Mouse (Mus musculus) urinary bladder, adult 18-20 months (tissue): ENCODE measurements at regions not wholly inside any gene's neighbourhood (a gene's known extent, or its start where the extent isn't known, plus 50 kb on each side); places are given as distances from the start of the nearest gene placed in this dataset.
"Not testable (repeated sequence)": the region's sequence is repeated elsewhere in the genome, so short reads cannot be mapped to it uniquely, and the experiment has no call there.

Experiments used
- DNase-seq, 2 experiments: peaks; one replicate each; pipeline ENCODE4 v3.0.0; 2022; ENCODE audit warnings: low spot score in 2 of 2, mixed read lengths in 2 of 2

DNA sequence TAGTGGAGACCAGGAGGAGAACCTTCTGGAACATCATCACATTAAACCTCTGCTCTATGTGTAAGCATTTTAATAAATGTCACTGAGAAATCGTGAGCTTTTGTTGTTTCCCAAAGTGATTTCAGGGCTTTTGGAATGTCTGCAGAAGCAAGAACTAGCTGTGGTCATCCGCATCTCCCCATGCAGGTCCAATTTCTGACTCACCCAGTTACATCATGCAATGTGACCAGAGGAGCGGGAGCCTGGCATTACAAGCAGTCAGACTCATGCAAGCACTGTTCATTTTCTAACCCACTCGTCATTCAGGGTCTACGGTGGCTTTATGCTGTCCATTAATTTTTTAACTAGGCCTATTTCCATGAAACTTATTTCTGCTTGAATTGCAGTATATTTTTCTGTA lies 151.2 kb upstream of the Supt20 start:
- DNase-seq, result peak in 1 of 2 experiments; percentile 11

DNA sequence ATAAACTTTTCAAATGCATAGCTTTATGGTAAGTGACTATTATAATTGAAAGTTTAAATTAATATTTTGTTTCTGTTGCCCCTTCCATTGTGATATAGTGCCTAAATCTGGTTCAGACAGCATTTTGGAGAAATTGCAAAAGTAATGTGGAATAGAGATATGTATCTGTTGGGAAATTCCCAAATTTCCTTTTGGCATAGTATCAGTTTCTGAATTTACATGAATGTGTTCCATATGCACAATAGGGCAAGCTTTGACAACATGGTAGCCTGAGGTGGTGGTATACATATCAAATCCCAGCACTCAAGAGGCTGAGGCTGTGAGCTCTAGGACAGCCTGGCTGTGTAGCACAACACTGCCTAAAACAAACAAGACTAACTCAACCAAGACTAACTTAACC lies 147.2 kb upstream of the Supt20 start:
- no peak for DNase-seq

DNA sequence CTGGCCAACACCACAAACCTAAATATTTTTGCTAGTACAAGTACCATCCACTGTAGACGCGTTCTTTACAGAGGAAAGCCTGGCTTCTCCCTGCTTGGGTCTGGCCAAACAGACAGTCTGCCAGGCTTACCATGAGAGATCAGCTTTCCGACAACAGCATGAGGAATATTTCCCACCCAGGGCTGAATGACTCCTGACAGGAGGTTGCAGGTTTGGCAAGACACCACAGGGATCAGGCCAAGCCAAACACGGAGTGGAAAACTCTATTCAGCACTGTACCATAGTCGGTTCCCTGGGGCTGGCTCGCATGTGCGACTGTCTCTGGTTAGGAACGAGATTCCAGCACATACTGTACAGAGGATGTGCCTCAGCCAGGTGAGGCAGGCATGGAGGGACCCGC lies 140.7 kb upstream of the Supt20 start:
- DNase-seq, result peak in 1 of 2 experiments; percentile 12

DNA sequence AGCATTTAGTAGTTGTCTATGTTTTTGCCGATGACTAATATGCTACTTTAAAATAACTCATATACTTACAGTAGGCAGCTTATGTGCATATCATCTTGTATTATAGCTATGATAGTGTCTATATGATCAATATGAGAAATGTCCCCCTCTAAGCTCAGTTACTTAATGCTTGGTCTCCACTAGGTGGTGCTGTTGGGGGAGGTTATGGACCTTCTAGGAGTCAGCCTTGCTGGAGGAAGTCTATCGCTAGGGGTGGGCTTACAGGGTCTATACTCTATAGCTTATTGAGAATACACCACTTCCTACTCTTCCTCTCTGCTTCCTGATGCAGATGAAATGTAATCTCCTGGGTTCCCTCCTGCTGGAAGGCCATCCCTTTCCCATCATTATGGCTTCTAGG lies 136.7 kb upstream of the Supt20 start:
- no peak for DNase-seq

DNA sequence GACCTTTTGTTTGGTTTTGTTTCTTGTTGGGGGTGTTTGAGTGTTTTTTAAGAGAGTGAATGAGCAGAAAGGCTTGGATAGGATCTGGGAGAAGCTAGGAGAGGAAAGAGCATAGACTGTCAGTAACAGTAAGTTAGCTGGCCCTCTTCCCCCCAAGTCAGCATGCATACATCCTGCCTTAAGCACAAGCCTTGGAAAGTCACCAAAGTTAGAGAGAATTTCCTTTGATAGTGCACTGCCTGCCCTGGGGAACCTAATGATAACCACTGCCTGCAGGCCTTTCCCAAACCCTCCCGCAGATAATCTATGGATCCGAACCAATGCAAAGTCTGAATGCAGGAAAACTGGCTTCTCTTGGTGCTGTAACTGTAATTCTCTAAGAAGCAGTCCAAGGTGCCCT lies 133.6 kb upstream of the Supt20 start:
- no peak for DNase-seq

DNA sequence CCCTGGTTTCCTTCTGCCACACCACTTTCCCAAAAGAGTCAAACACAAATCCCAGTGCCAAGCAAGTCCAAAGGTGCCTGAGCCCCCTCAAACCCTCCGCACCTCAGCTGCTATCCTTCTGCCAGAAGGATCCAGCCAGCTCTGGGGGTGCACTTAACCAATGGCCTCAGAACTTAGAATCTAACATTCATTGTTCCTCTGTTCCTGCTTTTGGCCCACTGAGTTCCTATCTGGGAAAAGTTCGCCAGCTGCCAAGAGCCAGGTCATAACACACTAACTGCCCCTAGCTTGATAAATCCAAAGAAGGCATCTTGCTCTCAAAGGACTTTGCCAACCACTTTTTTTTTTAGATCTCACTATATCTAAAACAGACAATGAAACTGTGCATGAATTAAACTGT lies 133.1 kb upstream of the Supt20 start:
- no peak for DNase-seq

DNA sequence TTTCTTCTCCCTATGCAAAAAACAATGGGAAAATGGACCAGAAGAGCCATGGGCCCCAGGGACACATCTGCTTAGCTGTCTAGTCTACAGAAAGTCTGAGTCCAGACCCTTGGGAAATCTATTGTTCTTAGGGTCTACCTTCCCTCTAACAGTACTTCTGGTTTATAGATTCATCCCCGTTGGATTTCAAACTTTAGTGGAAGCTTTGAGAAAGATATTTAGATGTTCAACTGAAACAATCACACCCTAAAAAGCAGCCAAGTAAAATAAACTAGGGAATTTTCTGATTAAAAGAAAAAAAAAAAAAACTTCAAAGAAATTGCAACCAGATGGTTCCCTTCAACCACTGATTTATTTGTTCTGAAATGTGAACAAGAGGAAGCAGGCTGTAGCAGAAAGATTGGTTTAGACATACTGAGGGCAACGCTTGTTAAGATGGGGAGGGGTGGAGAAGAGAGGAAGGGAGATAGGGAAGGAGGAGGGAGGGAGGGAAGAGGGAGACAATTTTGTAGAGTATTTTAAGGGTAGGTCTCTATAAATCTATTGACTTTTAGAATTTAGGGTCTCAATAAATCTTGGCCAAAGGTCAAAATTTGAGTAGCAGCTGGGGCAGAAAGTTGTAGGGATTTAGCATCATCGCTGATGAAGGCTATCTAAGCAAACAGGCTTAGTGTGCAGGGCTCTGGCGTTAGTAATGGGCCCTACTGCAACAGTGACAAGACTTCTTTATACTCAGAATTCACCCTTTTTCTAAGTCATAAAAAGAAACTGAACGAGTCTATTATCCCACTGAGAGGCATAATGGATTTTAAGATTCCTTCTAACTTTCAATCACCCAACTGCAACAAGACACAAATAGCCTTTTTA lies 132.3 kb upstream of the Supt20 start:
- no peak for DNase-seq

DNA sequence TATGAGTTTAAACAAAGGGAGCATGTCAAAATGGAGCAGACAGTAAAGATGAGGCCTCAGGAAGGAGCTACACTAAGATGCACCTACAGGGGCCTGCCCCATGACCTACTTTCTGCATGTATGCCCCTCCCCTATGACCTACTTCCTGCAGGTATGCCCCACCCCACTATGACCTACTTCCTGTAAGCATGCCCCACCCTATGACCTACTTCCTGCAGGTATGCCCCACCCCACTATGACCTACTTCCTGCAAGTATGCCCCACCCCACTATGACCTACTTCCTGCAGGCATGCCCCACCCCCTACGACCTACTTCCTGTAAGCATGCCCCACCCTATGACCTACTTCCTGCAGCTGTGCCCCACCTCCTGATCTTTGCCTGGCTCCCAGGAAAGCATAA lies 125.3 kb upstream of the Supt20 start:
- no peak for DNase-seq

DNA sequence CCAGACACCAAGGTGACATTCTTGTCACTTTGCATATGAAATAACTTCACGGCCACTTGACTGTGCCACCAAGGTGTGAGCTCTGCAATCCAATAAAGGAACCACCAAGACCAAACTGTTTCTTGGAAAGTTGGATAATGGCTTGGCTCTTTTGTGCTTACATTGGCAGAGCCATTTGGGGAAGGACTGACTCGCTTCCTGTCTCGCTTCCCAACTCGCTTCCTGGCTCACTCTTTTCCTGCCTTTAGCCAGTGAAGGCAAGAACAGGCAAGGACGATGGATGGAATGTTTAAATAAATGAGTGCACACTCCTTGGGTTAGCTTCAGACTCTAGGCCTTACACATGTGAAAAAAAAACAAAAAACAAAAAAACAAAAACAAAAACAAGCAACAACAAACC lies 124.5 kb upstream of the Supt20 start:
- DNase-seq, result no peak

DNA sequence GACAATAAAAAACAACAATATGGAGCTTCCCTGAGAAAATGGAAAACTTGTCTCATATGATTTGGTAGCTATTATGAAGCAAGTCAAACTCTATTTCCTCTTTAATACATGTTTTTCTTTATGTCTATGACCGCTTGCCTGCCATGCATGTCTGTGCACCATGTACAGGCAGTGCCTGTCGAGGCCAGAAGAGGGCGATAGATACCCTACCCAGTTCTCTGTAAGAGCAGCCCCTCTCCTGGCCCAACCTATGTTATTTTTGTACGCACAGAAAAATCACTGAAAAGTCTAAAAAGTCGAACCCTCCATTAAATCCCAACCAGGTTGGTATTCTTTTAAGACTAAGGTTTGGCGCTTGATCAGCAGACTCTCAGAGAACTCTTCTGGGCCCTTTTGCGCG lies 122.1 kb upstream of the Supt20 start:
- no peak for DNase-seq

DNA sequence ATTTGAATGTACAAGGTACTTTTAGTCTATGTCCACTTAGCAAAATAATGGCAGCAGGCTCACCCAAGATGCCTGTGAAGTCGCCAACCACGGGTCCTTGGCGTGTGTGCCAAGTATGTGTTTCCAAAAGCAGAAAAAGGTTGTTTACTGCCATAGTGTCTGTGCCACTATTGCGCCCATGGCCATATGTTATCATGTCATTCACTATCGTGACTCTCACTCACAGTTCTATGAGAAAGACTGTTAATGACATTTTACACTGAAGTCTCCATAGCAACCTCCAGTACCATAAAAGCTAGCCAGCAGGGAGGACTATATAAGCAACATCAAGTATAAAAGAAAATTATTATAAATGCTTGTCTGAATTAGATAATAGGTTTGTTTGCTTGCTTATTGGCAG lies 114.8 kb upstream of the Supt20 start:
- DNase-seq, result no peak

DNA sequence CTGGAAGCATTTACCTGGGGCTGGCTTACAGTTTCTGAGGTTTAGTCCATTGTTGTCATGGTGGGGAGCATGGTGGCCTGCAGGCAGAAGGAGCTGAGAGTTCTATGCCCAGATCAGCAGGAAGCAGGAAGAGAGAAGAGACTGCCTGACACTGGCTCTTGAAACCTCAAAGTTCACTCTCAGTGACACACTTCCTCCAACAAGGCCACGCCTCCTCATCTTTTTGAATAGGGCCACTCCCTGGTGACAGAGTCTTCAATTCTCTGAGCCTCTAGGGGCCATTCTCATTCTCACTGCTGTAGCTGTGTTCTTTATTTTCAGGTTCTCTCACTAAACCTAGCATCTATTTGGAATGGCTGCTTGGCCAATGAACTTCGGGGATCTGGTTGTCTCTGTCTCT lies 113.2 kb upstream of the Supt20 start:
- DNase-seq, result no peak

DNA sequence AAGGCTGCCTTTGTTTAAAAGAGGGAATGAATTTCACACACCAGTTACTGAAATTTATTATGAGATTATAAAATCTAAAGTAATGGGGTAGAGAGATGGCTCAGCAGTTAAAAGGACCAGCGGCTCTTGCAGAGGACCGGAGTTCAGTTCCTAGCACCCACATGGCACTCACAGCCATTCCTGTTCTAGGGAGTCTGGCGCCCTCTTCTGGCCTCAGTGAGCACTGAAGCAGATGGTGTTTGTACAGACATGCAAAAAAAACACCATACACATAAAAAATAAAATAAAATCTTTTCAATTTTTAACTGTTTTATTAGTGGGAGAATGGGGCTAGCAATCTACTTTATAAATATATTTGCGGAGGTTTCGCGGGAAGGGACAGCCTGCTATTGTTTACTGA lies 112.3 kb upstream of the Supt20 start:
- DNase-seq, result no peak

DNA sequence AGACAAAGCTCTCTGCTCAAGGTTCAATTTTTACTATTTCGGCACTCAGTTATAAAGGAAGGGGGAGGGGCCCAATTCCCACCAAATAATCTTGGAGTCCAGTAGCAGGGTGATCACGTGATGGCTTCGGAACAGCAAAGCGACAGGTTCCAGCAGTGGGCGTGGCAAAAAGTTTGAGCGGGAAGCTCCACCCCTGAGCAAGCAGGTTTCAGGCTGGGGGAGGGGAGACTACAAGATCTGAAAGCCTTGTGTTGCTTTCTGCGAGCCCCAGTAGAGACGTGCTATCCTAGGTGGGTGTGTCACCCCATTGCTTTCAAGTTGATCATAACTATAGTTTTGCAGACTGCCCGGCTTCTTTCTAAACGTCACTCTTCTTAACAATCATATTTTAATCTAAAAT lies 106.8 kb upstream of the Supt20 start:
- not testable (repeated sequence) for DNase-seq

DNA sequence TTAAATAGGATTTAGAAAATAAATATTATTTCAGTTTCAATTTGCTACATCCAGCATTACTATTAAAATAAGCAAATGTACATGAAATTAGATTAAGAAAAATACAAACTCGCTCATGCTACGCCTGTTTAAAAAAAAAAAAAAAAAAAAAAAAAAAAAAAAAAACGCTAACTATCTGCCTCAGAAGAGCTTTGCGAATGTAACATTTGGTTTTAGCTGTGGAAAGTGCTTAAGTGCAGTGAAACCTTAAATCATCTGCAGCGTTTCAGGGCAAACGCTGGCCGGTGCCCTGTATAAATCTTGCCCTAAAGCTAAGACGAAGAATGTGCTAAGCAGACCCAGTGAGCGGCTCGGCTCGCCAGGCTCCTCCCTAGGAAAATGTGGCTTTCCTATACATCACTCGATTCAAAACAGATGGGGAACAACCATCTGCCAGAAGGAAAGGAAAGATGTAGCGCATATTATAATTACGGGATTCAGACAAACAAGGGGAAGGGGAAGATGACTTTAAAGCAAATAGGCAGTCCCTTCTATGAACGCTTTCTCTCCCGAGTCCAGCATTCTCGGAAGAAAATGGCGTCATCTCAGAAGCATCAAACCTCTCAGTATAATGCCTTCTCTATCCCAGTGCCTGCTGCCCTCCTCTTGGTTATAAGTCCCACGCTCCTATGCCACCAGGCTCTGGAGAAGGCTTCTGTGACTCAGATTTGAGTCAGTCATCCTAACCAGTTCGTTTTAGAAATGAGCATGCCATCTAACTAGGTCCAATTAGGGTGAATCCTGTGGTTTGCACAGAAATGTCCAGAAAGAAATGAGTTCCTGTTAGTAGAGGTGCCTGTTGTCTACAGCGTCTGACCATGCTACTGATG lies 105.2 kb upstream of the Supt20 start:
- DNase-seq, result no peak

DNA sequence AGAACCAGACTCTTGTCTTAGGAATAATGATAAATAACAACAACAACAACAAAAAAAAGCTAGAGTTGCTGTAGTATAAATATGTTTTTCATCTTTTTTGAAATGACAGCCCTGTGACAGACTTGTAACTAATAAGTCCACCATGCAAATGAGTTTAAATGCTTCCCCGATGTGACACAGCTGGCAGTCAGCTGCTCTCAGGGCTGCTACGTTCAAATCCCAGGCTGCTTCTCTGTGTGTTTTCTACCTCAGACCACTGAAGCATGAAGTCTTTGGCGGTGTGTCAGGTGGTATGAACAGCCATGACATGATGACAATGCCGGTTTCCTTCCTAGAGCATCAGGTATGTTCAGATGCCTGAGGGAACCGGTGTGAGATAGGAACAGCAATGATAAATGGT lies 104.4 kb upstream of the Supt20 start:
- DNase-seq, result no peak

DNA sequence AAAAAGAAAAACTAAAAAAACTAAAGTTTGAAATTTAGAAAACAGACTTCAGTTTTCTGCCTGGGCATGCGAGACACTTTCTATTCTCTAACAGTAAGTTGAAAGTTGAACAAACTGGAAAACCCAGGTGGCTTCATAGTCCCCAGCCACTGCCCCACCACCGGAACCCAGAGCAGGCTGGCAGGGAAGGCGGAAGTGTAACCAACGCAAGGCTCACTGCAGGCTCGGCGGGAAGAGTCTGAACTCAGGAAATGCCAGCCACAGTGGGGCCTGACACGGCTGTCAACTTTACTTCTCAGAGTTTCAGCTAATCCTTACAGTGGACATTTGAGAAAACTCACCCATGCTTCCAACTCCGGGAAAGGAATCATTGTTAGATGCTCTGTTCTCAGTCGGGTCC lies 102.6 kb upstream of the Supt20 start:
- DNase-seq, result no peak

DNA sequence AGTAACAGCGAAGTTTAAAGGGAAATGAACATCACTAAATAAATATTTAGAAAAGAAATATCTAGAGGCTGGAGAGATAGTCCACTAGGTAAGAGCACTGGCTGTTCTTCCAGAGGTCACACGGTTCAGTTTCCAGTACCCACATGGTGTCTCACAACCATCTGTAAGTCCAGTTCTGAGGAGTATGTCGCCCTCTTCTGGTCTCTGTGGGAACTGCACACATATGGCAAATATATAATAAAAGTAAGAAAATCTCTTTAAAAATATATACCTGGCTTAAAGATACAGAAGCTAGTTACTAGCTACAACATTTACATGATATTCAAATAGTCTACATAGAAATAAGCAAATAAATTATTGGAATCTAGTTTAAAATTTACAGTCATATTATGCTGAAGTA lies 101.4 kb upstream of the Supt20 start:
- DNase-seq, result no peak

DNA sequence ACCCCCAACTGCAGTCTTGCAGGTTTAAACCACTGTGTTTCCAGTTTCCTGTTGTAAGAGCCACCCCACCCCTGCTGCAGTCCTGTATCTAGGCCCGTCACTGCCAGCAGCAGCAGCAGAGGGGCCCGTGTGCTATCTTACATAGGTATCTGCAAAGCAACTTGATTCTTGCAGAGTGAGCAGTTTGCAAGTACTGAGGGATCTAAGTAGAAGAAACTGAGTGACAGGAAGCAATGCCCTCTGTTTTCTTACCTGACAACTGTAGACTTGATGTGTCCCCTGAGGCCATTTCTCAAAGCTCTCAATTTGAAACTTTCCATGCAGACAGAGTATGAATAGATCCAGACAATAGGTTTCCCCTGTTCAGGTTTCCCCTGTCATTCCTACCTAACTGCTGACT lies 100.5 kb upstream of the Supt20 start:
- no peak for DNase-seq

DNA sequence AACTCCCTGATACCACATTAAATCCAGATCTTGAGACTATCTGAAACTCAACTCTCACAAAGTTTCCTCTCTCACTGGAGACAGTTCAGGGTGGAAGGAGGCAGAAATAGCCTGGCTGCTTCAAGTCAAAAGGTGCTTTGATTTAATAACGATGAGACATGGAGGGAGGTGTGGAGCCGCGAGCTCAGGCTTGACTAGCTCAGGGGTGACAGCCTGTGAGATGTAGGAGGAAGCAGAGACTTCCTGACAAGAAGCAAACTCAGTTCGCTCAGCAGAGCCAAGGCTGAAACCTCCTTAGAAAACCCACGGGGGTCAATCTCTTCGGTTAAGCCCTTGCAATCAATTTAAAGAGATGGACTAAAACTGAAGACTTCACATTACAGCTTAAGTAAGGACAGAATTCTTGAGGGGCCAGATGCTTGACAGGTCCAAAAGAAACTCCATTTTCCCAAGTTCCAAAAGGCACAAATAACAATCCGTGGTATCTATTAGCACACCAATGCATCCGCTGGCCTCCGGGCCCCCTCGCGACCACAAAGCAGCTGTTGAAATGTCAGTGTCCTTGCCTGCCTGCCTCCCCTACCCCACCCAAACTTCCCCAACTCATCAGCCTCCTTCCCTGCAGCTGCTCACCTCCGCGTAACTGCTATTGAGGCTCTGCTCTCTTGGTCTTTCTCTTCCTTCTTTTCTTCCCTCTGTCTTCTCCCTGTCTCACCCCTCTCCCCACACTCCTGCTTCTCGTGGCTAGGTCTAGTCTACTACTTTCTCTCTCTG lies 99.8 kb upstream of the Supt20 start:
- DNase-seq, result no peak

DNA sequence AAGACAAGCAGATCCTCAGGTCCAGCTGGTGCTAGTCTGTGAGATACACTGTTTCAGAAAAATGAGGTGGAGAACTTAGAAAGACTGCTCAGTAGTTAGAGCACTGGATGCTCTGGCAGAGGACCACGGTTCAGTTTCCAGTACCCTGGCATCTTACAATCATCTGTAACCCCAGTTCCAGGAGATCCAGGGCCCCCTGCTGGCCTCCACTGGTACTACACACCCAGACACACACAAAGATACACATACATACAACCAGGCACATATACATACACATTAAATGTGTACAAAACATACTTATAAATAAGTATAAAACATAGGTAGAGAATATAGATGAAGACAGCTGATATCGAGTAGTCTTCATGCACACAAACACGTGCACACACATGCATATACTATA lies 97.4 kb upstream of the Supt20 start:
- DNase-seq, result no peak
